Mouse (Mus musculus) midbrain, postnatal 0 days (tissue): ENCODE measurements around the gene Slc22a6. TPM values are rescaled to one million over a fixed set of nuclear protein-coding genes. Genes with fewer than 3 reads are reported as not detected.

Experiments
- ATAC-seq: fragments of 200-750 bp; cut with Nextera tagmentation; 2 replicates; pipeline ENCODE4 v1.8.0; 2017; ENCODE audit warnings: moderate number of reproducible peaks, mild to moderate bottlenecking, moderate TSS enrichment, moderate library complexity; ENCODE audit not compliant: low FRiP score
- DNase-seq: peaks from one replicate; pipeline ENCODE4 v3.0.0-alpha.2; 2015; ENCODE audit warnings: low spot score
- H3K27ac ChIP-seq: fragments of 300-500 bp; sonication (generic); 2 replicates; pipeline ENCODE4 v1.5.1; 2014; ENCODE audit warnings: low read depth, mild to moderate bottlenecking, low read length, mixed read lengths
- H3K27me3 ChIP-seq: fragments of 300-500 bp; sonication (generic); 2 replicates; pipeline ENCODE4 v1.6.1; 2014; ENCODE audit warnings: low read length, control low read depth, mixed read lengths; ENCODE audit not compliant: insufficient read depth
- H3K36me3 ChIP-seq: fragments of 300-500 bp; sonication (generic); 2 replicates; pipeline ENCODE4 v1.6.1; 2014; ENCODE audit warnings: low read length, control low read depth, mixed read lengths; ENCODE audit not compliant: insufficient read depth
- H3K4me1 ChIP-seq: fragments of 300-500 bp; sonication (generic); 2 replicates; pipeline ENCODE4 v1.6.1; 2014; ENCODE audit warnings: mild to moderate bottlenecking, control low read depth, antibody characterized with exemption, low read length, mixed read lengths; ENCODE audit not compliant: insufficient read depth
- H3K4me2 ChIP-seq: fragments of 300-500 bp; sonication (generic); 2 replicates; pipeline ENCODE4 v1.6.1; 2014; ENCODE audit warnings: low read depth, mild to moderate bottlenecking, low read length, mixed read lengths; ENCODE audit not compliant: poor library complexity, severe bottlenecking
- H3K4me3 ChIP-seq: fragments of 300-500 bp; sonication (generic); 2 replicates; pipeline ENCODE4 v1.5.1; 2014; ENCODE audit warnings: low read depth, mild to moderate bottlenecking, low read length, moderate library complexity
- H3K9ac ChIP-seq: fragments of 300-500 bp; sonication (generic); replicated peaks from 2 replicates; pipeline ENCODE4 v1.6.1; 2014; ENCODE audit warnings: mild to moderate bottlenecking, low read length, moderate library complexity, mixed read lengths; ENCODE audit not compliant: poor library complexity, severe bottlenecking
- H3K9me3 ChIP-seq: fragments of 300-500 bp; sonication (generic); 2 replicates; pipeline ENCODE4 v1.6.1; 2016; ENCODE audit warnings: low read length, control low read depth
- CTCF ChIP-seq: IDR thresholded peaks from 2 replicates; pipeline ENCODE4 v1.5.1; 2016; ENCODE audit warnings: antibody characterized with exemption, mild to moderate bottlenecking
- WGBS: fragments of 180-500 bp; shearing (Covaris S2); extraction: QIAGEN DNeasy Blood & Tissue Kit; methylation state at CpG from one replicate; pipeline ENCODE4 v1.1.7; 2014; 5-methylcytosine and 5-hydroxymethylcytosine counted together
- polyA plus RNA-seq: library from polyadenylated mRNA; unstranded; fragments of >200 nt; fragmentation: Nextera tagmentation; extraction: Ambion mirVana; gene quantifications from 2 replicates; pipeline ENCODE4 v1.2.1, GENCODE M21; 2015
- total RNA-seq: library from RNA; depleted of rRNA; stranded (reverse); fragments of >200 nt; gene quantifications from 2 replicates; pipeline ENCODE4 v1.2.3, GENCODE M21; 2014

Slc22a6 gene
- total and polyA plus RNA-seq, 2 experiments from 2014 or later: 13.1 to 17.2 TPM

DNA sequence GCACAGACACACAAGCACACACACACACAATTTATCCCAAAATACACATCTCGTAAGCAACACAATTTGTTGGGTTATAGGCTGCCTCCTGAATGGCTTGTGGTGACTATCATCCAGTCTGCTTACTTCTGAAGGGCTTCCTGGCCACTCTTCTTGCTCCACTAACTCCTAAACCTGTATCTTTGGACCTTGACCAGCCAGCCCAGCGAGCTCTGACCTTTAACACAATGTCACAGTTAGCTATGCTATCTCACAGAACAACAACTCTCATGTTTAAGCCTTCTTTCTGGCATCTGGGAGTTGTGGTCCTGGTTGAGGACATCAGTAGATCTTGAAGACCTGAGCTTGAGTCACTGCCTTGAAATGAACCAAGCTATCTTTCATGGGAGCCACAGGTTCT lies 18.6 kb upstream of the Slc22a6 start:
- ATAC-seq (no peak), DNase-seq (no peak)
- H3K4me1 ChIP-seq: no peaks in the 10 kb centered on the region
- H3K4me3 ChIP-seq: no peak overlapping the region
- no peak overlapping the region for H3K27ac ChIP-seq
- H3K9ac ChIP-seq: no peak overlapping the region
- TF ChIP-seq CTCF: no peak
- H3K9me3 ChIP-seq: no peaks in the 10 kb centered on the region
- H3K27me3 ChIP-seq: no peaks in the 10 kb centered on the region
- H3K36me3 ChIP-seq: no peaks in the 10 kb centered on the region
- H3K4me2 ChIP-seq: no peak overlapping the region
- WGBS: 62% methylated on average over 2 of the region's 2 CpGs

DNA sequence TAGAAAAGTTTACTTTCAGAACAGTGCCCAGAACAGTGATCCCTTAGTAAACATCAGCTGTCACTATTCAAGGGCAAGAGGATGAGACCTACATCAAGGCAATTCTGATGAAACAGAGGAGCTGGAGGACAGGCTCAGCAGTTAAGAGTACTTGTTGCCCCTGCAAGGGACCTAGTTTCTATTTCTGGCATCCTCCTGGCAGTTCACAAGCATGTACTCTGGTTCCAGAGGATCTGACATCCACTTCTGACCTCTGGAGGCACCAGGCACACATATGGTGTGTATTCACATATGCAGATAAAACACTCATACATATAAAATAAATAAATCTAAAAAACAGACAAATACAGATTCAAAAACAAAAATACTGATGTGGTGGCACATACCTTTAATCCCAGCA lies 15.9 kb upstream of the Slc22a6 start:
- Histone ChIP-seq H3K4me1 (no peaks in the 10 kb centered on the region), H3K36me3 (no peaks in the 10 kb centered on the region), H3K9ac (no peak overlapping the region), H3K27ac (no peak overlapping the region), H3K4me2 (no peak overlapping the region), H3K9me3 (no peaks in the 10 kb centered on the region), H3K27me3 (no peaks in the 10 kb centered on the region), H3K4me3 (no peak overlapping the region)
- DNase-seq: no peak
- no peak for ATAC-seq
- no peak for TF ChIP-seq CTCF

DNA sequence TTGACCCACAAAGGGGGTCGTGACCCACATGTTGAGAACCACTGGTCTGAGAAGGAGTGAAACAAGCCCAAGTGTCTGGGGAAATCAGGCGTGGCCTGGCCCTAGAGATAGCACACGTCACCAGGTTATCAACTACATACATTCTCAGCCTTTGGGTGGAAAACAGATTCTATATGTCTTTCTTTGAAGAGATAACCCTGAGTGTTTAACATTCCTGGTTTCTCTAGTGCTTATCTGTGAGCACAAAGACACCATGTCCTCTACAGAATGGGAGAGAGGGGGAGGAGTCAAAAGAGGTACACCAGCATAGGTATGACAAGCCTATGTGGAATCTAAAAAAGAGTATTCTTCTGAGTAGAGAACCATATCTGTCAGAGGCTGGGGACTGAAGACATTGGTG lies 14.9 kb upstream of the Slc22a6 start:
- no peak for DNase-seq
- WGBS: 62% methylated on average over 3 of the region's 3 CpGs
- Histone ChIP-seq H3K36me3 (no peaks in the 10 kb centered on the region), H3K9ac (no peak overlapping the region), H3K9me3 (no peaks in the 10 kb centered on the region), H3K4me1 (no peaks in the 10 kb centered on the region), H3K4me3 (no peak overlapping the region), H3K27me3 (no peaks in the 10 kb centered on the region), H3K27ac (no peak overlapping the region), H3K4me2 (no peak overlapping the region)
- no peak for ATAC-seq
- TF ChIP-seq CTCF: no peak

DNA sequence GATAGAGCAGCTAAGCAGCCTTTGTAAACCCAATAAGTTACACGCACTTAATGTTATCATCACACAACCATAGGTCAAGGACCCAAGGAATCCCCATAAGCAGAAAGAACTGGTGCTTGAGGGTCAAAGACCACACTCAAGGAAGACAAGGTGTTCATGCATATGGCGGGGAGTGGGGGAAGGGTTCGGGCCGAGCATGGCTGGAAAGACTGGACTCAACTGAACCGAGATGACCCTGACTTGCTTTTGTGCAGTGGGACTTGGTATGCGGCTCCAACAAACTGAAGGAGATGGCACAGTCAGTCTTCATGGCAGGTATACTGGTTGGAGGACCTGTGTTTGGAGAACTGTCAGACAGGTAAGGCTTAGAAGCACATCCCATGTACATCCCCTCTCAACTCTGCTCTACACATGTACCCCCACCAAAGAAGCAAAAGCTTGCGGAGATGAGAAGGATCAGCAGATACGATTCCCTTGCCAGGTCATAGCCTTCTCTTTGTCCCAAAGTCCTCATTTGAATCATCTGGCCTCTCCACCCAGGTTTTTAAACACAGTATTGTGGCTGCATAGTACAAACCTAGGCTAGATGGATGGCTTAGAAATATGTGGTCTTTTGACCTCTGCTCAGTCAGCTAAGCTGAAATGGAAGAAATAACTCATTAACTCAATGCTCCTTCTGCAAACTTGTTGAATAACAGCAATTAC lies 13.2 kb upstream of the Slc22a6 start:
- H3K9ac ChIP-seq: no peak overlapping the region
- no peak for TF ChIP-seq CTCF
- H3K36me3 ChIP-seq: no peaks in the 10 kb centered on the region
- 92% methylated on average over 8 of the region's 8 CpGs for WGBS
- DNase-seq: no peak
- no peak overlapping the region for H3K4me2 ChIP-seq
- H3K4me3 ChIP-seq: no peak overlapping the region
- no peaks in the 10 kb centered on the region for H3K9me3 ChIP-seq
- no peaks in the 10 kb centered on the region for H3K4me1 ChIP-seq
- H3K27ac ChIP-seq: no peak overlapping the region
- ATAC-seq: no peak
- no peaks in the 10 kb centered on the region for H3K27me3 ChIP-seq

DNA sequence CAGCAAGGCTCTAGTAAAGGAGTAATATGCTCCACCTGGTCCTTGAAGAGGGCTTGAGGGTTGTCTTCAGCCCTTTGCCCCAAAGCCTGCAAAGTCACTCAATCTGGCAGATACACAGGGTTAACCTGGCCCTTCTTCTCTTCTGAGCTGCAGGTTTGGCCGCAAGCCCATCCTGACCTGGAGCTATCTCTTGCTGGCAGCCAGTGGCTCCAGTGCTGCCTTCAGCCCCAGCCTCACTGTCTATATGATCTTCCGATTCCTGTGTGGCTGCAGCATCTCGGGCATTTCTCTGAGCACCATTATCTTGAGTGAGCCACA lies 12.6 kb upstream of the Slc22a6 start:
- H3K9ac ChIP-seq: no peak overlapping the region
- WGBS: 88% methylated on average over 3 of the region's 3 CpGs

DNA sequence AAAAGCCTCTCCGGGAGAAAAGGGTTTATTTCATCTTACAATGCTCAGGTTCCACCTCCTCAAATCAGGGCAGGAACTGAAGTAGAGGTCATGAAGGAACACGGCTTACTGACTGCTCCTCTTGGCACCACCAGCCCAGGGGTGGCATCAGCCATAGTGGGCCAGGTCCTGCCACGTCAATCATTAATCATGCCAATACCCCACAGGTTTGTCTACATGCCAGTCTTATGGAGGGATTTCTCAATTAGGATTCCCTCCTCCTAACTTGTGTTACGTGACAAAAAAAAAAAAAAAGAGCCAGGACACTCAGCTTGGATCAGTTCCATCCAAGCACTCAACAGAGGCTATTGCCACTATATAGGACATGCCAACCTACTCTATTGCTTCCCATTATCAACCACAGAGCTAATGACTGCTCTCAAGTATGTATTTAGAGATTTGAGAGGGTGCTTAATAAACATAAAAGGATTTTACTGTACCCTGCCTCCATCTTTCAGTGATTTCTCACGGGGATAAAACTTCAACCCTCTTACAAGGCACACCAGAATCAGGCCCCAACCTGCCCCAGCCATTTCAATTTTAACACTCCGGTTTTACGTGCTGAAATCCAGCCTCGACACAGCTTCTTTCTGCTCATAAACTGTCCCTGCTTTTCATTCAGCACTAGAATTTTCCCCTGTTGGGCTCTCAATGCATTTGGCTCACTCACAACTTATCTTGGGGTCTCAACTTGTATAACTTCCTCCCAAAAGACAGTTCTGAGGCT lies 6.3 kb upstream of the Slc22a6 start:
- no peak for DNase-seq
- no peaks in the 10 kb centered on the region for H3K36me3 ChIP-seq
- H3K9me3 ChIP-seq: no peaks in the 10 kb centered on the region
- no peak overlapping the region for H3K4me3 ChIP-seq
- no peak for ATAC-seq
- H3K9ac ChIP-seq: no peak overlapping the region
- no peak overlapping the region for H3K27ac ChIP-seq
- no peak overlapping the region for H3K4me2 ChIP-seq
- 78% methylated on average over 8 of the region's 8 CpGs for WGBS
- H3K4me1 ChIP-seq: no peaks in the 10 kb centered on the region
- H3K27me3 ChIP-seq: no peaks in the 10 kb centered on the region
- no peak for TF ChIP-seq CTCF

More for the DNA sequence above, 12.6 kb upstream of the Slc22a6 start:
- H3K4me3 ChIP-seq: no peak overlapping the region
- no peaks in the 10 kb centered on the region for H3K36me3 ChIP-seq
- ATAC-seq (no peak), DNase-seq (no peak)
- H3K9me3 ChIP-seq: no peaks in the 10 kb centered on the region
- no peak overlapping the region for H3K27ac ChIP-seq
- TF ChIP-seq CTCF: no peak
- no peaks in the 10 kb centered on the region for H3K4me1 ChIP-seq
- no peaks in the 10 kb centered on the region for H3K27me3 ChIP-seq
- H3K4me2 ChIP-seq: no peak overlapping the region
